Mouse (Mus musculus): ENCODE data around the gene Lancl3.

Gene Lancl3

GRCm38 (mm10) chrX:9199761-9200371, at the start of gene Lancl3:
TSS of gene Lancl3 (plus strand) at chrX:9199902.
- no peak for DNase-seq (ENCODE audit: low read depth, low spot score)

- no peak for DNase-seq (ENCODE audit: low read depth, low spot score)
Measured at GRCm38 (mm10) chrX:9179011-9179410, 20.7 kb upstream of the Lancl3 start.

GRCm38 (mm10) chrX:9181570-9181969, 18.1 kb upstream of the Lancl3 start:
- no peak for DNase-seq (ENCODE audit: low read depth, low spot score)

GRCm38 (mm10) chrX:9200380-9200917, 747 bp downstream of the Lancl3 start:
- DNase-seq (ENCODE audit: low read depth, low spot score) = no peak

GRCm38 (mm10) chrX:9201954-9202353, 2.3 kb downstream of the Lancl3 start:
- DNase-seq (ENCODE audit: low read depth, low spot score) = no peak

- DNase-seq (ENCODE audit: low read depth, low spot score) = no peak
Measured at GRCm38 (mm10) chrX:9202781-9203405, 3.2 kb downstream of the Lancl3 start.

GRCm38 (mm10) chrX:9205121-9205520, 5.4 kb downstream of the Lancl3 start:
- no peak for DNase-seq (ENCODE audit: low read depth, low spot score)

- DNase-seq (ENCODE audit: low read depth, low spot score) = no peak
Measured at GRCm38 (mm10) chrX:9216244-9216643, 16.5 kb downstream of the Lancl3 start.

GRCm38 (mm10) chrX:9219570-9219969, 19.9 kb downstream of the Lancl3 start:
- DNase-seq (ENCODE audit: low read depth, low spot score) = no peak

GRCm38 (mm10) chrX:9221206-9221605, 21.5 kb downstream of the Lancl3 start:
- DNase-seq (ENCODE audit: low read depth, low spot score) = no peak

GRCm38 (mm10) chrX:9221736-9222135, 22.0 kb downstream of the Lancl3 start:
- no peak for DNase-seq (ENCODE audit: low read depth, low spot score)

- DNase-seq (ENCODE audit: low read depth, low spot score) = no peak
Measured at GRCm38 (mm10) chrX:9222412-9223221, 22.9 kb downstream of the Lancl3 start.

GRCm38 (mm10) chrX:9227105-9227504, 27.4 kb downstream of the Lancl3 start:
- DNase-seq (ENCODE audit: low read depth, low spot score) = no peak

GRCm38 (mm10) chrX:9240737-9241591, 41.3 kb downstream of the Lancl3 start:
- DNase-seq (ENCODE audit: low read depth, low spot score) = no peak

- DNase-seq (ENCODE audit: low read depth, low spot score) = no peak
Measured at GRCm38 (mm10) chrX:9243381-9243864, 43.7 kb downstream of the Lancl3 start.

GRCm38 (mm10) chrX:9244603-9245336, 45.1 kb downstream of the Lancl3 start:
- DNase-seq (ENCODE audit: low read depth, low spot score) = no peak

- no peak for DNase-seq (ENCODE audit: low read depth, low spot score)
Measured at GRCm38 (mm10) chrX:9248911-9249310, 49.2 kb downstream of the Lancl3 start.

- no peak for DNase-seq (ENCODE audit: low read depth, low spot score)
Measured at GRCm38 (mm10) chrX:9253990-9254389, 54.3 kb downstream of the Lancl3 start.

- DNase-seq (ENCODE audit: low read depth, low spot score) = peak; percentile 41
Measured at GRCm38 (mm10) chrX:9254901-9255300, 55.2 kb downstream of the Lancl3 start.

GRCm38 (mm10) chrX:9256766-9257165, 57.1 kb downstream of the Lancl3 start, which contains the start of gene Gm14862:
TSS of gene Gm14862 (minus strand) at chrX:9256899.
- DNase-seq (ENCODE audit: low read depth, low spot score) = no peak

All from telencephalon, adult 2 months (tissue).